Mouse (Mus musculus) ES-E14 (cell line): ENCODE measurements at regions not wholly inside any gene's neighbourhood (a gene's known extent, or its start where the extent isn't known, plus 50 kb on each side); places are given as distances from the start of the nearest gene placed in this dataset.

Source experiments
- CHD2 ChIP-seq: IDR thresholded peaks from 2 replicates; pipeline ENCODE4 v1.6.1; 2014; ENCODE audit warnings: mild to moderate bottlenecking, low read depth, low read length, inconsistent platforms
- HCFC1 ChIP-seq: IDR thresholded peaks from 2 replicates; pipeline ENCODE4 v1.6.1; 2012; ENCODE audit warnings: low read length, inconsistent platforms, borderline replicate concordance; ENCODE audit not compliant: insufficient read depth

DNA sequence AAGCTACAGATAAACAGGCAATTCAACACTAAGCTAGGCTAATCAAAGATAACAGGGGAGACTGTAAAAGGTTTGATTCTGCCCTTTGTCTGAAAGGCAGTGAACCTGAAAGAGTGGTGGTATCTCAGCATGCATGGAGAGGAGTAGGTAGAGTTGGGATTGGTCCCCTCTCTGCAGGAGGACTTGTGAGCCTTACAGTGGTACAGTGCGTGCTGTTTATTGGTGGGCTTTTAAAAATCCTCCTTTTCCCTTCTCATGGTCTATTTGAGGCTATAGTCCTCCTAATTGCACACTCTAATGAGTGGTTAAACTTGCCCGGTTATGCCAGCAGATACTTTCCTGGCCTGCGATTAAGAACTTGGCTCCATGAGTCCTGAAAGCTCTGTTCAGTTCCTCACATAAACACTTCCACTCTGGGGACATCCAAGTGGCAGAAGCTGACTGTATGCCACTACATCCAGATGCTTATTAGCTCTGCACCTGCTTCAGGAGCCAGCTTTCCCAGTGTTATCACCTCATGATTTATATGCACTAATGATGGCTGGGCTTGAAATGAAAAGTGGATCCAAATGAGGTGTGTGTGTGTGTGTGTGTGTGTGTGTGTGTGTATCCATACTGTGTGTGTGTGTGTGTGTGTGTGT is 220.0 kb upstream of the Mtpn start:
- no peak for TF ChIP-seq CHD2
- no peak for TF ChIP-seq HCFC1
